Mouse (Mus musculus) embryonic facial prominence, embryonic 14.5 days (tissue): ENCODE results near the gene Chchd6. TPM values are rescaled to one million over a fixed set of nuclear protein-coding genes. Genes with fewer than 3 reads are reported as not detected.

ENCODE experiments used
- ATAC-seq: fragments of 200-750 bp; cut with Nextera tagmentation; 2 replicates; pipeline ENCODE4 v1.8.0; 2017; ENCODE audit warnings: low read depth, moderate number of reproducible peaks, moderate TSS enrichment
- DNase-seq: peaks from one replicate; pipeline ENCODE4 v3.0.0-alpha.2; 2015; ENCODE audit warnings: low spot score
- H3K27ac ChIP-seq: fragments of 300-500 bp; sonication (generic); replicated peaks from 2 replicates; pipeline ENCODE4 v1.5.1; 2014; ENCODE audit warnings: low read depth, mild to moderate bottlenecking, low read length, moderate library complexity
- H3K27me3 ChIP-seq: fragments of 300-500 bp; sonication (generic); replicated peaks from 2 replicates; pipeline ENCODE4 v1.6.1; 2014; ENCODE audit warnings: low read length; ENCODE audit not compliant: control insufficient read depth, insufficient read depth
- H3K36me3 ChIP-seq: fragments of 300-500 bp; sonication (generic); 2 replicates; pipeline ENCODE4 v1.6.1; 2014; ENCODE audit warnings: low read length, mixed read lengths; ENCODE audit not compliant: control insufficient read depth, insufficient read depth
- H3K4me1 ChIP-seq: fragments of 300-500 bp; sonication (generic); 2 replicates; pipeline ENCODE4 v1.6.1; 2014; ENCODE audit warnings: antibody characterized with exemption, low read length; ENCODE audit not compliant: control insufficient read depth, insufficient read depth
- H3K4me2 ChIP-seq: fragments of 300-500 bp; sonication (generic); 2 replicates; pipeline ENCODE4 v1.6.1; 2014; ENCODE audit warnings: low read depth, mild to moderate bottlenecking, low read length, moderate library complexity, mixed read lengths
- H3K4me3 ChIP-seq: fragments of 300-500 bp; sonication (generic); 2 replicates; pipeline ENCODE4 v1.5.1; 2014; ENCODE audit warnings: low read depth, mild to moderate bottlenecking, low read length
- H3K9ac ChIP-seq: fragments of 300-500 bp; sonication (generic); 2 replicates; pipeline ENCODE4 v1.6.1; 2014; ENCODE audit warnings: low read depth, mild to moderate bottlenecking, low read length, moderate library complexity, mixed read lengths
- H3K9me3 ChIP-seq: fragments of 300-500 bp; sonication (generic); 2 replicates; pipeline ENCODE4 v1.6.1; 2016; ENCODE audit warnings: low read length; ENCODE audit not compliant: control insufficient read depth
- WGBS: fragments of 180-500 bp; shearing (Covaris S2); extraction: QIAGEN DNeasy Blood & Tissue Kit; methylation state at CpG from one replicate; pipeline ENCODE4 v1.1.7; 2014; 5-methylcytosine and 5-hydroxymethylcytosine counted together
- polyA plus RNA-seq: library from polyadenylated mRNA; unstranded; fragments of >200 nt; fragmentation: Nextera tagmentation; extraction: Ambion mirVana; gene quantifications from 2 replicates; pipeline ENCODE4 v1.2.1, GENCODE M21; 2014

Chchd6 gene
- polyA plus RNA-seq, 1 experiment from 2014 or later: 53.5 TPM

- no peak overlapping the region for H3K27ac ChIP-seq
- DNase-seq (no peak), ATAC-seq (no peak)
- H3K4me3 ChIP-seq: no peak overlapping the region
- 60% methylated on average over 8 of the region's 8 CpGs for WGBS
- 0 out of 2 replicates have a peak, but pooled peaks cover 2% of the 10 kb centered on the region for H3K4me1 ChIP-seq
- H3K9ac ChIP-seq: no peak overlapping the region
- H3K27me3 ChIP-seq: no peaks in the 10 kb centered on the region
- no peaks in the 10 kb centered on the region for H3K9me3 ChIP-seq
- H3K4me2 ChIP-seq: no peak overlapping the region
- no peaks in the 10 kb centered on the region for H3K36me3 ChIP-seq
Observed at GRCm38 (mm10) chr6:89628045-89628785, 32.8 kb upstream of the Chchd6 start.

GRCm38 (mm10) chr6:89622647-89623046 is 27.2 kb upstream of the Chchd6 start:
- no peaks in the 10 kb centered on the region for H3K9me3 ChIP-seq
- no peak overlapping the region for H3K27ac ChIP-seq
- WGBS: 87% methylated on average over 3 of the region's 3 CpGs
- H3K4me3 ChIP-seq: no peak overlapping the region
- DNase-seq: no peak
- no peak overlapping the region for H3K9ac ChIP-seq
- no peak overlapping the region for H3K4me2 ChIP-seq
- no peaks in the 10 kb centered on the region for H3K27me3 ChIP-seq
- no peaks in the 10 kb centered on the region for H3K36me3 ChIP-seq
- no peak for ATAC-seq
- H3K4me1 ChIP-seq: no peaks in the 10 kb centered on the region

GRCm38 (mm10) chr6:89615373-89615755 is 19.9 kb upstream of the Chchd6 start:
- Histone ChIP-seq H3K27me3 (no peaks in the 10 kb centered on the region), H3K9ac (no peak overlapping the region), H3K4me2 (no peak overlapping the region), H3K36me3 (no peaks in the 10 kb centered on the region), H3K27ac (no peak overlapping the region), H3K4me1 (no peaks in the 10 kb centered on the region), H3K9me3 (no peaks in the 10 kb centered on the region), H3K4me3 (no peak overlapping the region)
- WGBS: 43% methylated on average over 7 of the region's 7 CpGs
- ATAC-seq (no peak), DNase-seq (no peak)

- H3K4me2 ChIP-seq: no peak overlapping the region
- H3K4me1 ChIP-seq: no peaks in the 10 kb centered on the region
- H3K4me3 ChIP-seq: no peak overlapping the region
- no peak overlapping the region for H3K27ac ChIP-seq
- DNase-seq (peak; percentile 14), ATAC-seq (no peak)
- no peak overlapping the region for H3K9ac ChIP-seq
- H3K36me3 ChIP-seq: no peaks in the 10 kb centered on the region
- WGBS: 67% methylated on average over 7 of the region's 7 CpGs
- H3K27me3 ChIP-seq: no peaks in the 10 kb centered on the region
- no peaks in the 10 kb centered on the region for H3K9me3 ChIP-seq
Observed at GRCm38 (mm10) chr6:89614596-89615372, 19.3 kb upstream of the Chchd6 start.

- H3K27ac ChIP-seq: 0 out of 2 replicates have a peak overlapping the region, but pooled peaks have one; percentile 29
- H3K4me3 ChIP-seq: no peak overlapping the region
Observed at GRCm38 (mm10) chr6:89614107-89614471, 18.6 kb upstream of the Chchd6 start.

GRCm38 (mm10) chr6:89613336-89614106 is 18.1 kb upstream of the Chchd6 start:
- ATAC-seq (peak; percentile 88), DNase-seq (peak; percentile 64)
- no peak overlapping the region for H3K9ac ChIP-seq
- no peak overlapping the region for H3K4me3 ChIP-seq
- no peaks in the 10 kb centered on the region for H3K4me1 ChIP-seq
- no peaks in the 10 kb centered on the region for H3K27me3 ChIP-seq
- no peaks in the 10 kb centered on the region for H3K9me3 ChIP-seq
- H3K27ac ChIP-seq: no peak overlapping the region; the same call in 1 of the 2 replicates
- 57% methylated on average over 14 of the region's 15 CpGs for WGBS
- no peaks in the 10 kb centered on the region for H3K36me3 ChIP-seq
- no peak overlapping the region for H3K4me2 ChIP-seq

More at GRCm38 (mm10) chr6:89614107-89614471, 18.6 kb upstream of the Chchd6 start:
- Histone ChIP-seq H3K27me3 (no peaks in the 10 kb centered on the region), H3K9ac (no peak overlapping the region), H3K9me3 (no peaks in the 10 kb centered on the region), H3K4me2 (no peak overlapping the region), H3K4me1 (no peaks in the 10 kb centered on the region), H3K36me3 (no peaks in the 10 kb centered on the region)
- 10% methylated on average over 2 of the region's 2 CpGs for WGBS
- DNase-seq (no peak), ATAC-seq (0 out of 2 replicates have a peak, but pooled peaks have one; percentile 41)

GRCm38 (mm10) chr6:89607999-89608398 is 12.5 kb upstream of the Chchd6 start:
- Histone ChIP-seq H3K9ac (no peak overlapping the region), H3K36me3 (no peaks in the 10 kb centered on the region), H3K27me3 (no peaks in the 10 kb centered on the region), H3K9me3 (no peaks in the 10 kb centered on the region), H3K4me2 (no peak overlapping the region), H3K27ac (no peak overlapping the region), H3K4me1 (no peaks in the 10 kb centered on the region), H3K4me3 (no peak overlapping the region)
- DNase-seq: no peak
- WGBS: 54% methylated on average over 4 of the region's 4 CpGs
- no peak for ATAC-seq

- Histone ChIP-seq H3K4me2 (no peak overlapping the region), H3K27me3 (no peaks in the 10 kb centered on the region), H3K36me3 (no peaks in the 10 kb centered on the region), H3K27ac (no peak overlapping the region), H3K9ac (no peak overlapping the region), H3K4me3 (no peak overlapping the region), H3K4me1 (no peaks in the 10 kb centered on the region), H3K9me3 (no peaks in the 10 kb centered on the region)
- ATAC-seq: no peak
- DNase-seq: no peak
- 59% methylated on average over 3 of the region's 3 CpGs for WGBS
Observed at GRCm38 (mm10) chr6:89606096-89606495, 10.6 kb upstream of the Chchd6 start.
